Mouse (Mus musculus) CH12.LX (cell line): ENCODE data around the gene Olfr221.

Experiments
- CTCF ChIP-seq, 2 experiments: IDR thresholded peaks in 1 of 2; conservative IDR thresholded peaks in 1 of 2; 2 replicates each; pipeline ENCODE4 v1.5.1; 2011 to 2012; ENCODE audit warnings: low read depth in 2 of 2, low read length in 2 of 2, improper control_type of control experiment in 1 of 2, inconsistent platforms in 1 of 2, mild to moderate bottlenecking in 1 of 2, moderate library complexity in 1 of 2
- MAZ ChIP-seq: IDR thresholded peaks from 2 replicates; pipeline ENCODE4 v1.6.1; 2012; ENCODE audit warnings: low read depth, mild to moderate bottlenecking, inconsistent platforms, low read length, improper control_type of control experiment, moderate library complexity

DNA sequence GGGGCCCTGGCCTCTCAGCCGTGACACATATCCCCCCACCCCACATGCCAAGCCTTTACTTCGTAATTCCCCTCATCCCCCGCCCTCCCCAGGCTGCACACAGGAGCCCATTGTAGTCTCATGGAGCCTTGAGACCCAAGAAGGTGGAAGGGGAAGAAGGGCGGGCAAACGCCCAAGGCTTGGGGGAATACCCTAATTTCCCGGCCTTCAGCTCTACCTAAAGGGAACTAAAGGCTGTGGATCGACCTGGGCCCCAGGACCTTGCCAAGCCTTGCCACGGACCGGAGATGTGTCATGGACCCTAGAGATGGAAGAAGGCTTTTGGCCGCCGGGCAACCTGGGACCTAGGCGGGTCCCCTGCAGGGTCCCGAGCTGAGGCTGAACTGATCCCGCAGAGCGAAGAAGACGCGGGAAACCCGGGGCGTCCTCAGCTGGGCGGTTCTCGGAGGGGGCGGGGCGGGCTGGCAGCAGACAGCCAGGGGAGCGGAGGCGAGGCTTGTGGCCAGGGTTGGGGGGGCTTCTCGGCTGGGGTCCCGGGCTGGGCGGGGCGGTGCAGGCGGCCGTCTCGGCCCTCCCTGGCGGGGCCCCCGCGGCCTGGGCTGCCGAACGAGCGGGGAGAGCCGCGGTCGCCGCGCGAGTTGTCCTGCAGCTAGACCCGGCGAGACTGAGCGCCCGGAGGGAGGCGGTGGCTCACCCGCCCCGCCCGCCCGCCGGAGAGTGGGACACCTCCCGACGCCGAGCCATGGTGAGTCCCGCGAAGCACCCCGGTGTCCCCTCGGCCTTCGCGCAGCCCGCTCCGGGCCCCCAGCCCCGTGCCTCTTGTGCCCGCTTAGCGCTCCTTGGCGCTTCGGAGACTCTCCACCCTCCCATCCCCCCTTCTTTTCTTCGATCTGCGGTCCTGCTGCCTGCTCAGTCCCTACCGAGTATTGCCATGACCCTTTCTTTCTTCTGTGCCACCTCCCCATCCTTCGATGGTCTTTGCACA is 57.7 kb downstream of the Olfr221 start, which contains the start of gene Arhgef40:
- TF ChIP-seq MAZ (no peak), CTCF (conservative IDR thresholded peaks at IDR 0.05 in 1 of 2, IDR thresholded peaks at IDR 0.05 in 1 of 2; ENCODE audit: low read depth in 2 of 2, low read length in 2 of 2) (no peak)
